In genomic region chr1:157182431-157182830, GRCm38 (mm10) we compare ENCODE assay signal across 25 mouse cellular contexts.
DNase-seq lines count a peak whose midpoint lies in the region; ATAC-seq and TF ChIP-seq lines count a peak whose summit lies in the region.
"Had no signal": no experiment of that assay in that cellular context is flagged by ENCODE, and none has a peak within 500 bp of the region (broad histone marks: within the 10 kb centered on the region; RNA-seq: fewer than 3 reads in every experiment).

No protein-coding gene starts in this region.

- no peak for TF ChIP-seq CTCF in left cerebral cortex, adult 2 months (IDR thresholded peaks at IDR 0.05)

- no peak overlapping the region for H3K4me2 ChIP-seq in midbrain, embryonic 14.5 days (ENCODE audit: low read length)
- H3K4me2 ChIP-seq: embryonic facial prominence, embryonic 12.5 days; forebrain, embryonic 15.5 days; heart, embryonic 15.5 days; hindbrain, embryonic 15.5 days; limb, embryonic 12.5 days; liver, embryonic 11.5 days; neural tube, embryonic 13.5 days; stomach, embryonic 15.5 days had no signal

- DNase-seq in heart, embryonic 10.5 days (ENCODE audit: low spot score): no peak
- DNase-seq in heart, postnatal 10 days: no peak
- DNase-seq in left cerebral cortex, adult 2 months (ENCODE audit: extremely low spot score in 1 of 2, low spot score in 2 of 2): no peak
- no peak for DNase-seq in left cerebral cortex, postnatal 36 days (ENCODE audit: low spot score in 2 of 2)
- peak; percentile 9 for DNase-seq in lung, postnatal 10 days
- no peak for DNase-seq in lung, postnatal 14 days
- peak; percentile 9 for DNase-seq in retina, postnatal 1 day
- no peak for DNase-seq in midbrain, embryonic 14.5 days
- DNase-seq: adrenal gland, adult 2 months; cerebellum, adult 18-20 months; cerebellum, postnatal 25 days; gastrocnemius, postnatal 36 days; liver, postnatal 0 days; thymus, postnatal 25 days had no signal

- no peaks in the 10 kb centered on the region for H3K36me3 ChIP-seq in heart, embryonic 10.5 days
- no peaks in the 10 kb centered on the region for H3K36me3 ChIP-seq in midbrain, embryonic 14.5 days (ENCODE audit: control insufficient read depth, insufficient read depth, low read length)
- H3K36me3 ChIP-seq: embryonic facial prominence, embryonic 12.5 days; forebrain, embryonic 15.5 days; heart, embryonic 15.5 days; limb, embryonic 12.5 days; neural tube, embryonic 13.5 days; stomach, embryonic 15.5 days had no signal

- ATAC-seq in midbrain, embryonic 14.5 days (ENCODE audit: low FRiP score, low TSS enrichment): no peak
- ATAC-seq: forebrain, embryonic 15.5 days; liver, postnatal 0 days; midbrain, embryonic 16.5 days had no signal

- no peak overlapping the region for H3K4me3 ChIP-seq in heart, embryonic 10.5 days
- H3K4me3 ChIP-seq in left cerebral cortex, adult 2 months: no peak overlapping the region
- no peak overlapping the region for H3K4me3 ChIP-seq in midbrain, embryonic 14.5 days (replicated peaks; ENCODE audit: low read depth, low read length)
- H3K4me3 ChIP-seq: embryonic facial prominence, embryonic 12.5 days; forebrain, embryonic 15.5 days; heart, embryonic 15.5 days; hindbrain, embryonic 15.5 days; limb, embryonic 12.5 days; megakaryocyte, embryonic 14.5 days; myocyte; neural tube, embryonic 13.5 days; stomach, embryonic 15.5 days had no signal

- 0 out of 2 replicates have a peak overlapping the region, but pooled peaks have one; percentile 10 for H3K27ac ChIP-seq in heart, embryonic 10.5 days
- peak overlapping the region; percentile 74 for H3K27ac ChIP-seq in left cerebral cortex, adult 2 months
- H3K27ac ChIP-seq in midbrain, embryonic 14.5 days (replicated peaks; ENCODE audit: low read depth, low read length): no peak overlapping the region
- H3K27ac ChIP-seq: embryonic facial prominence, embryonic 12.5 days; heart, embryonic 15.5 days; hindbrain, embryonic 15.5 days; limb, embryonic 12.5 days; neural tube, embryonic 13.5 days; stomach, embryonic 15.5 days had no signal

- H3K9me3 ChIP-seq in heart, embryonic 10.5 days: no peaks in the 10 kb centered on the region
- H3K9me3 ChIP-seq in midbrain, embryonic 14.5 days (ENCODE audit: control insufficient read depth, low read length): no peaks in the 10 kb centered on the region
- H3K9me3 ChIP-seq: embryonic facial prominence, embryonic 12.5 days; forebrain, embryonic 15.5 days; heart, embryonic 15.5 days; hindbrain, embryonic 15.5 days; limb, embryonic 12.5 days; megakaryocyte, embryonic 14.5 days; neural tube, embryonic 13.5 days; stomach, embryonic 15.5 days had no signal

- H3K4me1 ChIP-seq in heart, embryonic 10.5 days: peaks cover 33% of the 10 kb centered on the region
- peaks cover 19% of the 10 kb centered on the region for H3K4me1 ChIP-seq in midbrain, embryonic 14.5 days (ENCODE audit: control insufficient read depth, insufficient read depth, low read length)
- H3K4me1 ChIP-seq: stomach, embryonic 15.5 days had no signal

- H3K27me3 ChIP-seq in heart, embryonic 10.5 days (ENCODE audit: insufficient read depth, poor library complexity, severe bottlenecking): no peaks in the 10 kb centered on the region
- H3K27me3 ChIP-seq in midbrain, embryonic 14.5 days (ENCODE audit: control insufficient read depth, insufficient read depth, low read length): no peaks in the 10 kb centered on the region
- H3K27me3 ChIP-seq: embryonic facial prominence, embryonic 12.5 days; forebrain, embryonic 15.5 days; heart, embryonic 15.5 days; hindbrain, embryonic 15.5 days; limb, embryonic 12.5 days; neural tube, embryonic 13.5 days; stomach, embryonic 15.5 days had no signal

- intact Hi-C loops in heart, postnatal 10 days (cut with DNase I): no loop called here
- intact Hi-C loops in left cerebral cortex, adult 2 months (cut with DNase I): loop anchor here (2.0 kb wide), 1 partner anchor 14 kb away; no protein-coding TSS in a partner anchor
- intact Hi-C loops in left cerebral cortex, postnatal 36 days (cut with DNase I): no loop called here

- H3K9ac ChIP-seq in midbrain, embryonic 14.5 days (replicated peaks; ENCODE audit: low read length): no peak overlapping the region
- H3K9ac ChIP-seq: embryonic facial prominence, embryonic 12.5 days; forebrain, embryonic 15.5 days; heart, embryonic 15.5 days; hindbrain, embryonic 15.5 days; limb, embryonic 12.5 days; liver, postnatal 0 days; neural tube, embryonic 13.5 days; stomach, embryonic 15.5 days had no signal

- 59% methylated on average over 5 of the region's 5 CpGs for WGBS in heart, embryonic 10.5 days
- WGBS in midbrain, embryonic 14.5 days: 31% methylated on average over 5 of the region's 5 CpGs

Comparison
In these comparisons a context has a peak if more than half of its experiments do, and no peak if none do; other contexts are left out.
1. DNase-seq: peak in lung, postnatal 10 days (single experiment) and retina, postnatal 1 day (single experiment); none in heart, embryonic 10.5 days (single experiment), heart, postnatal 10 days (0 of 2), left cerebral cortex, adult 2 months (0 of 2), left cerebral cortex, postnatal 36 days (0 of 2), lung, postnatal 14 days (single experiment) and midbrain, embryonic 14.5 days (single experiment).